Mouse (Mus musculus): Measurements from ENCODE around the gene Pop5. TPM values are rescaled to one million over a fixed set of nuclear protein-coding genes. Genes with fewer than 3 reads are reported as not detected.

Gene Pop5
- 36.4 to 44.0 TPM (median 37.7 TPM) in 4 replicates for total RNA-seq (2023)

GRCm38 (mm10) chr5:115235786-115236263, at the start of gene Pop5:
TSS of gene Pop5 (plus strand) at chr5:115235836.

GRCm38 (mm10) chr5:115193669-115194625, 41.7 kb upstream of the Pop5 start, which contains the start of gene Cabp1:
TSS of gene Cabp1 (minus strand) at chr5:115194381.

GRCm38 (mm10) chr5:115272812-115273548, 37.3 kb downstream of the Pop5 start, which contains the start of gene Rnf10:
TSS of gene Rnf10 (minus strand) at chr5:115272898.

GRCm38 (mm10) chr5:115279226-115280049, 43.8 kb downstream of the Pop5 start, which contains the start of gene Coq5:
TSS of gene Coq5 (plus strand) at chr5:115279666.

Other genes starting within 250 kb of the Pop5 start
- gene Sppl3, start 224.7 kb upstream of the Pop5 start, total RNA-seq (2023), result 56.8 to 67.1 TPM (median 58.8 TPM) in 4 replicates
- gene Gm10401, start 137.5 kb upstream of the Pop5 start, total RNA-seq (2023), result not detected in 4 replicates
- gene Acads, start 116.5 kb upstream of the Pop5 start, total RNA-seq (2023), result 16.6 to 22.9 TPM (median 18.8 TPM) in 4 replicates
- 33.6 to 38.2 TPM (median 36.3 TPM) in 4 replicates for gene Unc119b, start 100.9 kb upstream of the Pop5 start, total RNA-seq (2023)
- 74.1 to 89.1 TPM (median 75.2 TPM) in 4 replicates for gene Mlec, start 77.7 kb upstream of the Pop5 start, total RNA-seq (2023)
- 0.29 to 0.79 TPM in 2 of 4 replicates, not detected in the others for gene Cabp1, start 41.5 kb upstream of the Pop5 start, total RNA-seq (2023)
- 134 to 148 TPM (median 145 TPM) in 4 replicates for gene Rnf10, start 37.1 kb downstream of the Pop5 start, total RNA-seq (2023)
- 25.8 to 33.2 TPM (median 27.6 TPM) in 4 replicates for gene Coq5, start 43.8 kb downstream of the Pop5 start, total RNA-seq (2023)
- gene Dynll1, start 65.2 kb downstream of the Pop5 start, total RNA-seq (2023), result 249 to 290 TPM (median 276 TPM) in 4 replicates
- 66.4 to 73.2 TPM (median 69.7 TPM) in 4 replicates for gene Srsf9, start 91.3 kb downstream of the Pop5 start, total RNA-seq (2023)
- gene Gatc, start 105.3 kb downstream of the Pop5 start, total RNA-seq (2023), result 7.9 to 10.5 TPM (median 9.3 TPM) in 4 replicates
- gene Triap1, start 105.4 kb downstream of the Pop5 start, total RNA-seq (2023), result 15.3 to 20.9 TPM (median 19.2 TPM) in 4 replicates
- gene Cox6a1, start 113.1 kb downstream of the Pop5 start, total RNA-seq (2023), result 183 to 211 TPM (median 197 TPM) in 4 replicates
- gene Msi1, start 193.8 kb downstream of the Pop5 start, total RNA-seq (2023), result not detected in 4 replicates
- gene Pla2g1b, start 230.4 kb downstream of the Pop5 start, total RNA-seq (2023), result not detected in 4 replicates
- 13.4 to 17.4 TPM (median 14.4 TPM) in 4 replicates for gene Sirt4, start 248.9 kb downstream of the Pop5 start, total RNA-seq (2023)